Mouse (Mus musculus): ENCODE results near the gene Fam102b.

DNA sequence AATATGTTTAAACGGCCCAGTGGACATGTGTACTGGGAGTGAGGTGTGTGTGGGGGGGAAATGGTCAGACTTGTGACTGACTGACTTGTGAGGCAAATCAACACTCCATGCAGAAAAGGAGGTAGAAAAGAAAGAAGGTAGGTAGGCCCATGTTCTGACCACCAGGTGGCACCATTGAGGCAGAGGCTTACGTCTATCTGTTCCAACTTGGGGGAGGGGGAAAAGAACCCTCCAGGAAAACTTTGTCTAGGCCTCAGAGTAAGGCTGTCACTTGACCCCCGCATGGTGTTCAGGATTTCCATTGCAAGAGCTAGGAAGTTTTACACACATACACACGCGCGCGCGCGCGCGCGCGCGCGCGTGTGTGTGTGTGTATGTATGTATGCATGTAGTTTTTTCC, 1.8 kb downstream of the Fam102b start:
- TF ChIP-seq CTCF (IDR thresholded peaks at IDR 0.05; ENCODE audit: extremely low read depth, insufficient read length, insufficient replicate concordance, low read depth, low read length) (peak; percentile 93; the same call in 1 of the 2 replicates), POLR2A (IDR thresholded peaks at IDR 0.05; ENCODE audit: low read depth, low read length) (no peak)

All from small intestine, adult 2 months (tissue).